Mouse (Mus musculus): ENCODE measurements at regions not wholly inside any gene's neighbourhood (a gene's known extent, or its start where the extent isn't known, plus 50 kb on each side); places are given as distances from the start of the nearest gene placed in this dataset.

GRCm38 (mm10) chr7:71648314-71648713 lies 297.0 kb upstream of the Gm10295 start:
- no peak for DNase-seq (ENCODE audit: low spot score)

GRCm38 (mm10) chr7:71646944-71647343 lies 295.7 kb upstream of the Gm10295 start:
- DNase-seq (ENCODE audit: low spot score): no peak

- no peak for DNase-seq (ENCODE audit: low spot score)
Measured at GRCm38 (mm10) chr7:71623048-71623447, 271.8 kb upstream of the Gm10295 start.

- DNase-seq (ENCODE audit: low spot score): peak; percentile 25
Measured at GRCm38 (mm10) chr7:71603159-71603558, 251.9 kb upstream of the Gm10295 start.

- DNase-seq (ENCODE audit: low spot score): no peak
Measured at GRCm38 (mm10) chr7:71596780-71597179, 245.5 kb upstream of the Gm10295 start.

- DNase-seq (ENCODE audit: low spot score): no peak
Measured at GRCm38 (mm10) chr7:71587626-71588025, 236.3 kb upstream of the Gm10295 start.

GRCm38 (mm10) chr7:71583443-71584055 lies 232.3 kb upstream of the Gm10295 start:
- peak; percentile 62 for DNase-seq (ENCODE audit: low spot score)

- DNase-seq (ENCODE audit: low spot score): peak; percentile 49
Measured at GRCm38 (mm10) chr7:71581746-71582145, 230.5 kb upstream of the Gm10295 start.

GRCm38 (mm10) chr7:71560296-71560936 lies 209.1 kb upstream of the Gm10295 start:
- peak; percentile 7 for DNase-seq (ENCODE audit: low spot score)

- no peak for DNase-seq (ENCODE audit: low spot score)
Measured at GRCm38 (mm10) chr7:71556473-71556872, 205.2 kb upstream of the Gm10295 start.

- DNase-seq (ENCODE audit: low spot score): no peak
Measured at GRCm38 (mm10) chr7:71555476-71555875, 204.2 kb upstream of the Gm10295 start.

GRCm38 (mm10) chr7:71546606-71547213 lies 195.4 kb upstream of the Gm10295 start:
- no peak for DNase-seq (ENCODE audit: low spot score)

- no peak for DNase-seq (ENCODE audit: low spot score)
Measured at GRCm38 (mm10) chr7:71541467-71541866, 190.2 kb upstream of the Gm10295 start.

GRCm38 (mm10) chr7:71533109-71533508 lies 181.8 kb upstream of the Gm10295 start:
- no peak for DNase-seq (ENCODE audit: low spot score)

- DNase-seq (ENCODE audit: low spot score): no peak
Measured at GRCm38 (mm10) chr7:71531496-71531895, 180.2 kb upstream of the Gm10295 start.

GRCm38 (mm10) chr7:71530922-71531321 lies 179.6 kb upstream of the Gm10295 start:
- no peak for DNase-seq (ENCODE audit: low spot score)

GRCm38 (mm10) chr7:71526152-71526551 lies 174.9 kb upstream of the Gm10295 start:
- no peak for DNase-seq (ENCODE audit: low spot score)

GRCm38 (mm10) chr7:71524577-71525126 lies 173.4 kb upstream of the Gm10295 start:
- no peak for DNase-seq (ENCODE audit: low spot score)

GRCm38 (mm10) chr7:71524119-71524518 lies 172.8 kb upstream of the Gm10295 start:
- DNase-seq (ENCODE audit: low spot score): no peak

GRCm38 (mm10) chr7:71507379-71507778 lies 156.1 kb upstream of the Gm10295 start:
- DNase-seq (ENCODE audit: low spot score): no peak

- DNase-seq (ENCODE audit: low spot score): no peak
Measured at GRCm38 (mm10) chr7:71500719-71501118, 149.4 kb upstream of the Gm10295 start.

GRCm38 (mm10) chr7:71498123-71498522 lies 146.8 kb upstream of the Gm10295 start:
- no peak for DNase-seq (ENCODE audit: low spot score)

- DNase-seq (ENCODE audit: low spot score): no peak
Measured at GRCm38 (mm10) chr7:71491128-71491527, 139.8 kb upstream of the Gm10295 start.
